Mouse (Mus musculus) lung, embryonic 15.5 days (tissue): ENCODE data around the gene Rrnad1. TPM values are rescaled to one million over a fixed set of nuclear protein-coding genes. Genes with fewer than 3 reads are reported as not detected.
A peak's percentile ranks its signal among the peaks of the same experiment; 100 is the strongest.
"Not testable (repeated sequence)": the region's sequence is repeated elsewhere in the genome, so short reads cannot be mapped to it uniquely, and the experiment has no call there.

Experiments used
- ATAC-seq: fragments of 200-750 bp; cut with Nextera tagmentation; 2 replicates; pipeline ENCODE4 v1.8.0; 2017; ENCODE audit warnings: moderate number of reproducible peaks, borderline replicate concordance; ENCODE audit not compliant: low FRiP score, low TSS enrichment; ENCODE audit errors: extremely low read depth
- H3K27ac ChIP-seq: fragments of 300-500 bp; sonication (generic); 2 replicates; pipeline ENCODE4 v1.5.1; 2015; ENCODE audit warnings: moderate library complexity, mild to moderate bottlenecking, inconsistent platforms
- H3K27me3 ChIP-seq: fragments of 300-500 bp; sonication (generic); 2 replicates; pipeline ENCODE4 v1.6.1; 2015; ENCODE audit warnings: inconsistent platforms
- H3K36me3 ChIP-seq: fragments of 300-500 bp; sonication (generic); 2 replicates; pipeline ENCODE4 v1.6.1; 2015; ENCODE audit warnings: inconsistent platforms
- H3K4me1 ChIP-seq: fragments of 300-500 bp; sonication (generic); 2 replicates; pipeline ENCODE4 v1.6.1; 2015; ENCODE audit warnings: inconsistent platforms
- H3K4me2 ChIP-seq: fragments of 300-500 bp; sonication (generic); 2 replicates; pipeline ENCODE4 v1.6.1; 2015; ENCODE audit warnings: inconsistent platforms, mild to moderate bottlenecking, moderate library complexity
- H3K4me3 ChIP-seq: fragments of 300-500 bp; sonication (generic); 2 replicates; pipeline ENCODE4 v1.5.1; 2015; ENCODE audit warnings: mild to moderate bottlenecking, inconsistent platforms
- H3K9ac ChIP-seq: fragments of 300-500 bp; sonication (generic); 2 replicates; pipeline ENCODE4 v1.6.1; 2015; ENCODE audit warnings: inconsistent platforms
- H3K9me3 ChIP-seq: fragments of 300-500 bp; sonication (generic); 2 replicates; pipeline ENCODE4 v1.6.1; 2016; ENCODE audit warnings: inconsistent platforms
- WGBS: fragments of 180-500 bp; shearing (Covaris S2); methylation state at CpG from one replicate; pipeline ENCODE4 v1.1.7; 2015; 5-methylcytosine and 5-hydroxymethylcytosine counted together
- polyA plus RNA-seq: library from polyadenylated mRNA; unstranded; fragments of >200 nt; fragmentation: Nextera tagmentation; extraction: Ambion mirVana; gene quantifications from 2 replicates; pipeline ENCODE4 v1.2.1, GENCODE M21; 2015

Rrnad1 gene
- polyA plus RNA-seq, 1 experiment from 2014 or later = 18.5 TPM

DNA sequence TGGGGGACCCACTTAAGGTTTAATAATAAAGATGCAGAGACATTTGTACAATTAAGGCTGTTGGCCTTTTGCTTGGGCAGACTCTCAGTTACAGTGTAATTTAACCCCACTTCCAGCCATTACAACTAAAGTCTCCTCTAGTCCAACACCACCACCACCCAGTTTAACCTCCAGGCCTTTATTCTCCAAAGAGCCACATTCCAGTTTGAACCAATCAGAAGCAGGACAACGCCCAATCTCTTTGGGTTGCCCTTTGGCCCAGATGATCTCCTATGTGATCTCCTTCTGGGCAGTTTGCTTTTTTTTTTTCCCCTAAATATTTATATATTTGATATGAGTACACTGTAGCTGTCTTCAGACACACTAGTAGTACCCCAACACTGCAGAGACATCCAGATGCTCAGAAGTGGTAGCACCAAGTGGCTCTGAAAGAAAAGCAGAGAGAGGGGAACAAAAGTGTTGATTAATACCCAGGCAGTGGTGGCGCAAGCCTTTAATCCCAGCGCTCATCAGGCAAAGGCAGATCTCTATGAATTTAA, 37.1 kb downstream of the Rrnad1 start:
- H3K4me3 ChIP-seq = no peak overlapping the region
- whole genome bisulfite sequencing = 70% methylated on average over 3 of the region's 3 CpGs
- ATAC-seq = no peak
- H3K4me1 ChIP-seq = no peaks in the 10 kb centered on the region
- H3K27me3 ChIP-seq = no peaks in the 10 kb centered on the region
- no peak overlapping the region for H3K27ac ChIP-seq
- H3K36me3 ChIP-seq = no peaks in the 10 kb centered on the region
- H3K9me3 ChIP-seq = no peaks in the 10 kb centered on the region
- H3K4me2 ChIP-seq = no peak overlapping the region
- no peak overlapping the region for H3K9ac ChIP-seq

DNA sequence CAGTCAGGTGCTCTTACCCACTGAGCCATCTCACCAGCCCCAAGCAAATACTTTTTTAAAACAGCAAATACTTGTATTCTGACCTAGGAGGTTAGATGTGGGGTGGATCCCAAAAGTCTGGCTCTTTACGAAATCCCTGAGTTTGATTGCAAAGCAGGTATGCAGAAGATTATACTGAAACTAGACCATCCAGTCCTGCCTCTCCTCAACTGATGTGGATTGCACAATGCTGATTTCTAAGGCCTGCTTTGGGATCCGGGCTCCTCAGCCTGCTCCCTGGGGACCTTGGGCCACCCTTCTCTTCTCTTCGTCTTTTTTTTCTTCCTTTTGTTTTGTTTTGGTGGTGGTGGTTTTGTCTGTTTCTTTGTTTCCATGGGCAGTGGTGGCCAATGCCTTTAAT, 39.0 kb downstream of the Rrnad1 start:
- no peak overlapping the region for H3K9ac ChIP-seq
- no peaks in the 10 kb centered on the region for H3K36me3 ChIP-seq
- H3K27ac ChIP-seq = no peak overlapping the region
- no peak for ATAC-seq
- no peaks in the 10 kb centered on the region for H3K27me3 ChIP-seq
- H3K9me3 ChIP-seq = 0 out of 2 replicates have a peak, but pooled peaks cover 2% of the 10 kb centered on the region
- 60% methylated on average over 3 of the region's 3 CpGs for WGBS
- H3K4me1 ChIP-seq = no peaks in the 10 kb centered on the region
- no peak overlapping the region for H3K4me2 ChIP-seq
- no peak overlapping the region for H3K4me3 ChIP-seq

DNA sequence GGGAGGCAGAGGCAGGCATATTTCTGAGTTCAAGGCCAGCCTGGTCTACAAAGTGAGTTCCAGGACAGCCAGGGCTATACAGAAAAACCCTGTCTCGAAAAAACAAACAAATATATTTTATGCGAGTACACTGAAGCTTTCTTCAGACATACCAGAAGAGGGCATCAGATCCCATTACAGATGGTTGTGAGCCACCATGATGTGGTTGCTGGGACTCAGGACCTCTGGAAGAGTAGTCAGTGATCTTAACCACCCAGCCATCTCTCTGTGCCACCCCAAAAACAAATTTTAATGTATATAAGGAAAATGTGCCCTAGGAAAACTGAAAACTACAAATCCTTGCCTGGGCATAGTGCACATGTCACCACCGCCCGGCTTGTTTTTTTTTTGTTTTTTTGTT, 43.1 kb downstream of the Rrnad1 start:
- not testable (repeated sequence) for H3K27me3 ChIP-seq, ATAC-seq, H3K4me3 ChIP-seq, H3K9ac ChIP-seq, H3K36me3 ChIP-seq, H3K4me2 ChIP-seq, H3K9me3 ChIP-seq, H3K27ac ChIP-seq
- H3K4me1 ChIP-seq = peaks cover 16% of the 10 kb centered on the region
- WGBS = 81% methylated on average over 4 of the region's 4 CpGs

DNA sequence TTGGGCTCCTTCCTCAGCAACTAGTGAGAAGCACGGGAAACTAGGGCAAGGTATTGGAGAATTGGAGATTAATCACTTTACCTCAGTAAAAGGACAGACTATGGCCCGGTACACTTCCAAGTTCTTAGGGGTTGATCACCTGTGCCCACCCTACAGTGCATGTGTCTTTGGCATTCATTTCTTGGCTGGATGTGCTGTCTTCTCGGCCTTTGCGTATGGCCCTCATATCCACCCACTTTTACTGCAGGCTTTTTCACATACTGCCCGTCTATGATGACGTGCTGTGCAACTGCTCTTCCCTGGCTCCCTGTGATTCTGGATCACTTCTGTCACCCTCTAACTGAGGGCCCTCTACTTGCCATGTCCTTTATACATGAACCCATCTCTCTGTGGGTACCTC, 44.1 kb downstream of the Rrnad1 start:
- ATAC-seq = no peak
- 81% methylated on average over 6 of the region's 6 CpGs for WGBS
- H3K9ac ChIP-seq = no peak overlapping the region
- peak overlapping the region; percentile 56 for H3K4me2 ChIP-seq
- no peak overlapping the region for H3K27ac ChIP-seq
- H3K9me3 ChIP-seq = 0 out of 2 replicates have a peak, but pooled peaks cover 2% of the 10 kb centered on the region
- H3K36me3 ChIP-seq = 0 out of 2 replicates have a peak, but pooled peaks cover under 1% of the 10 kb centered on the region
- peak overlapping the region; percentile 97; the same call in 1 of the 2 replicates for H3K4me3 ChIP-seq
- peaks cover 16% of the 10 kb centered on the region for H3K4me1 ChIP-seq
- H3K27me3 ChIP-seq = no peaks in the 10 kb centered on the region

DNA sequence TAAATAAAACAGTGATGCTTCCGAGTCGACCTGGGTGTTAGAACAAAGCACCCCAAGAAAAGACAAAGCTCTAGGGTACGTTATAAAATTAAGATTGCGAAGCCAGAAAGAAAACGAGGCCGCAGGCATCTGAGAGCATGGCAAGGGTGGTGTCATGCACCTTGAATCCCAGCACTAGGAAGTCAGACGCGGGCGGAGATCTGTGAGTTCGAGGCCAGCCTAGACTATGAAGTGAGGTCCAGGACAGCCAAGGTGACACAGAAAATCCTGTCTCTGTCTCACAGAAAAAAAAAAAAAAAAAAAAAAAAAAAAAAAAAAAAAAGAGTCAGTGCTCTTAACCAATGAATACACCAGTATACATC, 44.5 kb downstream of the Rrnad1 start:
- Histone ChIP-seq H3K9me3 (0 out of 2 replicates have a peak, but pooled peaks cover 2% of the 10 kb centered on the region), H3K27ac (no peak overlapping the region), H3K4me3 (peak overlapping the region; percentile 97), H3K36me3 (0 out of 2 replicates have a peak, but pooled peaks cover 4% of the 10 kb centered on the region), H3K4me2 (peak overlapping the region; percentile 56), H3K9ac (peak overlapping the region; percentile 39; the same call in 1 of the 2 replicates), H3K4me1 (peaks cover 16% of the 10 kb centered on the region), H3K27me3 (no peaks in the 10 kb centered on the region)
- 9% methylated on average over 10 of the region's 10 CpGs for WGBS
- ATAC-seq = peak; percentile 16

DNA sequence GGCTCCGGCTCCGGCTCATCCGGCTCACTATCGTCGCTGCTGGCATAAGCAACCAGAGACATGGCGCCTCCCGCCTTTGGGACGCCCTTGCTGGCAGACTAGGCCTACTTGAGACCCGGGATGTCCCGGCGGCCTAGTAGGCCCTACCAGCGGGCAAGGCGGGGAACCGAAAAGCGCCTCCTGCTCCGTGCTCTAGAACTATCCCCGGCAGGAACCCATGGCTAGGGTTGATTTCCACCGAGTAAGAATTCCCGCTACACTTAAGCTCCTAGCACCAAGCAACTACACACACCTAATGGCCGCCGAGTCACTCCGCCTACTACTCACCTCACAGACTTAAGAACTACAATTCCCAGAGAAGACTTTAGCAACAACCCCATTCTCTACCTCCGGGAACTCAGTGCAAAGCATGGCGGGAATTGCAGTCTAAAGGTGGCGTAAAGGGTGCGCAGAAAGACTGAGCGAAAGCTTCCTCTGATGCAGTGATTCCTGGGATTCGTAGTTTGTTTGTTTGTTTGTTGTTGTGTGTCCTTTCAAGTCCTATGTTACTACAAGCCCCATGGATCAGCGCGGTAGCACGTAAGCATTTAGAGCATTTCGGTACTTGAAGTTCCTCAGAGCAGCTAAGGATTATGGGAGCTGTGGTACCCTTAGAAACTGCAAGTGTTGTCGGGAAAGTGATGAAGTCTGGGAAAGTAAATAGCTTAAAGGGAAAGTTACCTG, 45.1 kb downstream of the Rrnad1 start, which contains the start of gene Prcc:
Gene Prcc, minus strand, starts transcription at position 328 of the 723 bp plus-strand sequence.
- peak; percentile 97 for ATAC-seq
- H3K27ac ChIP-seq = peak within 1 kb of the TSS; percentile 81
- peak within 1 kb of the TSS; percentile 87 for H3K4me2 ChIP-seq
- H3K4me1 ChIP-seq = peaks cover 16% of the 10 kb centered on the region
- peak within 1 kb of the TSS; percentile 97 for H3K4me3 ChIP-seq
- under 1% methylated on average over 33 of the region's 33 CpGs for WGBS
- H3K9ac ChIP-seq = peak within 1 kb of the TSS; percentile 96
- no peaks in the 10 kb centered on the region for H3K27me3 ChIP-seq
- H3K36me3 ChIP-seq = peaks cover 8% of the 10 kb centered on the region
- 0 out of 2 replicates have a peak, but pooled peaks cover 2% of the 10 kb centered on the region for H3K9me3 ChIP-seq

DNA sequence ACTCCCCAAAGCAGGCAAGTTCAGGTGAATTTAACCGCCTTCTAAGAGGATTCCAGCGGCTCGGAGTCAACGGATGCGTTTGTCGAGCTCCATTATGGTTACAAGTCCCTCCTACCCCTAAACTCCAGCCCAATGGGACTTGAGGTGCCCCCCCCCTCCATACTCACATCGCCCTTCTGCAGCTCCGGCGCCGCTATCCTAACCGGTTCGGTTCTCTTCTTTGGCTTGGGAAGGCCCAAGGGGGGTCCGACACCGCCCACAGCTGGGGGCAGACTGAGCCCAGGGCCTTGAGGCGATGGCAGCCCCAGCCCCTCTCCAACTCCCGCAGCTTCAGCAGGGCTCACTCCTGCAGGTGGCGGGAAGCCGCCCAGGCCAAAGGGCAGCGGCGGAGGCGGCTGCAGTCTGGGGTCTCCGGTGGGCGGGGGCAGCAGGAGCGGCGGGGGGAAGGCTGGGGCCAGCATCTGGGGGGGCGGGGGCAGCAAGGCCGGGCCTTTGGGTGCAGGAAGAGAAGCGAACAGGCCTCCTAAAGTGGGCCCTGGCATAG, 45.7 kb downstream of the Rrnad1 start:
- Histone ChIP-seq H3K36me3 (peaks cover 14% of the 10 kb centered on the region), H3K9ac (peak overlapping the region; percentile 96), H3K27me3 (no peaks in the 10 kb centered on the region), H3K9me3 (0 out of 2 replicates have a peak, but pooled peaks cover 2% of the 10 kb centered on the region), H3K4me1 (peaks cover 16% of the 10 kb centered on the region), H3K4me2 (peak overlapping the region; percentile 87), H3K27ac (peak overlapping the region; percentile 81), H3K4me3 (peak overlapping the region; percentile 97)
- WGBS = under 1% methylated on average over 26 of the region's 28 CpGs
- peak; percentile 19; the same call in 1 of the 2 replicates for ATAC-seq

DNA sequence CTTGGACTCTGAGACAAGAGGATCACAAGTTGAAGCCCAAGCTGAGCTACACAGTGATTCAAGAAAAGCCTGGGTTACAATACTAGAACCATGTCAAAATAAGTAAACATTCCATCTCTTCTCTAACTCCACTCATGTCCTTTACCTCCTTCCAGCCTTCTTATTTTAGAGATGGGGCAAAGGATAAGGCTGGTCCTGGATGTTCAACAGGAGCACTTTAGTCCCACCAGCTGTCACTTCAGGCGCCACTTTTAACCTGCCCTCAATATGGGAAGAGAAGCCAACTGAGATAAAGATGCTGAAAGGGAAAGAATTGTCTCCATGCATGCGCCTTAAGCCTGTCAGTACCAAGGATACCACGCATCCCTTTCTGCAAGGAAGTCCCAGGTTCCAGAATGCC, 46.2 kb downstream of the Rrnad1 start:
- 0 out of 2 replicates have a peak, but pooled peaks cover 2% of the 10 kb centered on the region for H3K9me3 ChIP-seq
- H3K4me2 ChIP-seq = peak overlapping the region; percentile 87
- peak overlapping the region; percentile 97 for H3K4me3 ChIP-seq
- peak overlapping the region; percentile 81 for H3K27ac ChIP-seq
- H3K4me1 ChIP-seq = peaks cover 16% of the 10 kb centered on the region
- WGBS = 0% methylated on average over 3 of the region's 3 CpGs
- H3K27me3 ChIP-seq = no peaks in the 10 kb centered on the region
- peaks cover 15% of the 10 kb centered on the region for H3K36me3 ChIP-seq
- no peak for ATAC-seq
- peak overlapping the region; percentile 96 for H3K9ac ChIP-seq

DNA sequence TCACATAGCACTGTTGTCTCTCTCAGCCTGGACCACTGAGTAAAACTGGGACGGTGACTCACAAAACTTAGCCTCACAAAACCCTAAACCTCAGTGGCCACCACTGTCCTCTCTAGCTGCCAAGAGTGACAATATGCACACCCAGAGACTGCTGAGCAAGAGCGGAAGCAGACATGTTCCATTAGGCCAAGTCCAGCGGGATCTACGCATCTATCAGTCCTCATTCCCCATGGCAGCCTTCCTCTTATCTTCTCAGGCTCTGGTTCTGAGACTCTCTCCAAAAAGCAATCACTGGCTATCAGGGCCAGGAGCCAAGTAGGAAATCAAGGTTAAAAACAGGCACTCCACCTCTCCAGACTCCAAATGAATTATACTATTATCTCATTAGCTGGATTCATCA, 52.8 kb downstream of the Rrnad1 start:
- 81% methylated on average over 4 of the region's 4 CpGs for WGBS
- H3K4me1 ChIP-seq = no peaks in the 10 kb centered on the region
- no peak overlapping the region for H3K27ac ChIP-seq
- no peak overlapping the region for H3K9ac ChIP-seq
- H3K4me3 ChIP-seq = no peak overlapping the region
- ATAC-seq = no peak
- H3K27me3 ChIP-seq = no peaks in the 10 kb centered on the region
- no peak overlapping the region for H3K4me2 ChIP-seq
- peaks cover 31% of the 10 kb centered on the region for H3K36me3 ChIP-seq
- no peaks in the 10 kb centered on the region for H3K9me3 ChIP-seq

Other genes starting within 250 kb of the Rrnad1 start
- 1.3 and 1.6 TPM in 2 replicates for gene Lrrc71, start 182.1 kb downstream of the Rrnad1 start, polyA plus RNA-seq
- gene Ntrk1, start 135.6 kb downstream of the Rrnad1 start, polyA plus RNA-seq = 1.2 and 2.5 TPM in 2 replicates
- 0.09 and 0.16 TPM in 2 replicates for gene Insrr, start 133.8 kb downstream of the Rrnad1 start, polyA plus RNA-seq
- gene Pear1, start 106.4 kb downstream of the Rrnad1 start, polyA plus RNA-seq = 29.4 and 32.4 TPM in 2 replicates
- gene Sh2d2a, start 84.0 kb downstream of the Rrnad1 start, polyA plus RNA-seq = 0.42 and 1.0 TPM in 2 replicates
- 12.1 and 12.3 TPM in 2 replicates for gene Prcc, start 45.1 kb downstream of the Rrnad1 start, polyA plus RNA-seq
- 258 and 260 TPM in 2 replicates for gene Hdgf, start 24.4 kb downstream of the Rrnad1 start, polyA plus RNA-seq
- gene Mrpl24, start 11.2 kb downstream of the Rrnad1 start, polyA plus RNA-seq = 70.5 and 70.9 TPM in 2 replicates
- gene Isg20l2, start 403 bp downstream of the Rrnad1 start, polyA plus RNA-seq = 60.1 and 63.0 TPM in 2 replicates
- 8.1 and 10.4 TPM in 2 replicates for gene Crabp2, start 17.9 kb upstream of the Rrnad1 start, polyA plus RNA-seq
- 30.1 and 32.4 TPM in 2 replicates for gene Nes, start 40.4 kb upstream of the Rrnad1 start, polyA plus RNA-seq
- gene Bcan, start 69.5 kb upstream of the Rrnad1 start, polyA plus RNA-seq = 0.07 and 0.18 TPM in 2 replicates
- 0.07 and 0.23 TPM in 2 replicates for gene Hapln2, start 96.9 kb upstream of the Rrnad1 start, polyA plus RNA-seq
- gene Gpatch4, start 112.4 kb upstream of the Rrnad1 start, polyA plus RNA-seq = 30.6 and 31.6 TPM in 2 replicates
- 199 and 215 TPM in 2 replicates for gene Naxe, start 127.8 kb upstream of the Rrnad1 start, polyA plus RNA-seq
- not detected in 2 replicates for gene Ttc24, start 147.6 kb upstream of the Rrnad1 start, polyA plus RNA-seq
- gene Iqgap3, start 151.3 kb upstream of the Rrnad1 start, polyA plus RNA-seq = 25.2 and 26.6 TPM in 2 replicates
- 16.7 and 20.4 TPM in 2 replicates for gene Mef2d, start 211.7 kb upstream of the Rrnad1 start, polyA plus RNA-seq